Mouse (Mus musculus): ENCODE data around the gene Slc9a3. TPM values are rescaled to one million over a fixed set of nuclear protein-coding genes. Genes with fewer than 3 reads are reported as not detected.

The Slc9a3 gene
- polyA plus RNA-seq, 1 experiment from 2014 or later = not detected

DNA sequence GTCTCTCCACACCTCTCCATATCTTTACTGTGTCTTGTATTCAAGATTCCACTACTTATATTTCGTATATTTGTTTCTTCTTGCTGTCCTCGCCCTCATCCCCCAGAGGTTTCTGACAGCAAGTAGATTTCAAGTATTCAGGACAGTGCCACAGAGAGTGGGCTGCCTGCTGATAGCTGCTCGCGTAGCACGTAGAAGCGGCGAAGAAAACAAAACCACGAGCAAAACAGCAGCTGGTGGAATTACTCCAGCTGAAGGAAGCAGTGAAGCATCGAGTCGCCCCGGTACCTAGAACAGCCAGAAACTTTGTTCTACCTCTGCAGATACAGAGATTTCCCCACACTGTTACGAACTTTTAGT, 87.7 kb downstream of the Slc9a3 start:
- H3K36me3 ChIP-seq (ENCODE audit: control insufficient read depth, insufficient read depth, low read length) = no peaks in the 10 kb centered on the region
- H3K27me3 ChIP-seq (ENCODE audit: control insufficient read depth, insufficient read depth, low read length) = no peaks in the 10 kb centered on the region
- peak overlapping the region; percentile 88 for H3K4me2 ChIP-seq (ENCODE audit: low read depth, low read length, severe bottlenecking)
- H3K27ac ChIP-seq (ENCODE audit: low read depth, low read length) = peak overlapping the region; percentile 50; the same call in 1 of the 2 replicates
- no peaks in the 10 kb centered on the region for H3K9me3 ChIP-seq (ENCODE audit: control insufficient read depth, low read length)
- ATAC-seq (replicated peaks; ENCODE audit: low FRiP score) (no peak; the same call in 1 of the 2 replicates), DNase-seq (ENCODE audit: low spot score) (peak; percentile 52)
- WGBS = 18% methylated on average over 12 of the region's 12 CpGs
- H3K4me1 ChIP-seq (replicated peaks; ENCODE audit: control insufficient read depth, insufficient read depth, low read length) = peaks cover 6% of the 10 kb centered on the region; the same call in 1 of the 2 replicates
- H3K4me3 ChIP-seq (ENCODE audit: low read depth, low read length) = peak overlapping the region; percentile 77
- peak overlapping the region; percentile 81 for H3K9ac ChIP-seq (ENCODE audit: low read length)

- H3K36me3 ChIP-seq (ENCODE audit: control insufficient read depth, insufficient read depth, low read length) = no peaks in the 10 kb centered on the region
- no peaks in the 10 kb centered on the region for H3K4me1 ChIP-seq (replicated peaks; ENCODE audit: control insufficient read depth, insufficient read depth, low read length)
- H3K27ac ChIP-seq (ENCODE audit: low read depth, low read length) = no peak overlapping the region
- WGBS = 73% methylated on average over 3 of the region's 3 CpGs
- no peaks in the 10 kb centered on the region for H3K27me3 ChIP-seq (ENCODE audit: control insufficient read depth, insufficient read depth, low read length)
- H3K4me3 ChIP-seq (ENCODE audit: low read depth, low read length) = no peak overlapping the region
- H3K4me2 ChIP-seq (ENCODE audit: low read depth, low read length, severe bottlenecking) = no peak overlapping the region
- no peak for ATAC-seq (replicated peaks; ENCODE audit: low FRiP score)
- no peaks in the 10 kb centered on the region for H3K9me3 ChIP-seq (ENCODE audit: control insufficient read depth, low read length)
- no peak for DNase-seq (ENCODE audit: low spot score)
- H3K9ac ChIP-seq (ENCODE audit: low read length) = no peak overlapping the region
Observed at GRCm38 (mm10) chr13:74218441-74218840, 97.2 kb downstream of the Slc9a3 start.

Other genes with a start within 250 kb of the Slc9a3 start
- gene Trip13, start 183.7 kb upstream of the Slc9a3 start, polyA plus RNA-seq (2014; fragmentation: Nextera tagmentation; extraction: Ambion mirVana) = 59.9 and 60.0 TPM in 2 replicates
- 73.2 and 73.4 TPM in 2 replicates for gene Brd9, start 183.6 kb upstream of the Slc9a3 start, polyA plus RNA-seq (2014; fragmentation: Nextera tagmentation; extraction: Ambion mirVana)
- not detected in 2 replicates for gene Zdhhc11, start 157.6 kb upstream of the Slc9a3 start, polyA plus RNA-seq (2014; fragmentation: Nextera tagmentation; extraction: Ambion mirVana)
- 3.3 and 3.6 TPM in 2 replicates for gene Tppp, start 112.0 kb upstream of the Slc9a3 start, polyA plus RNA-seq (2014; fragmentation: Nextera tagmentation; extraction: Ambion mirVana)
- gene Cep72, start 59.2 kb upstream of the Slc9a3 start, polyA plus RNA-seq (2014; fragmentation: Nextera tagmentation; extraction: Ambion mirVana) = 24.6 and 26.1 TPM in 2 replicates
- gene Exoc3, start 87.3 kb downstream of the Slc9a3 start, polyA plus RNA-seq (2014; fragmentation: Nextera tagmentation; extraction: Ambion mirVana) = 71.1 and 80.1 TPM in 2 replicates
- gene Ahrr, start 170.9 kb downstream of the Slc9a3 start, polyA plus RNA-seq (2014; fragmentation: Nextera tagmentation; extraction: Ambion mirVana) = 1.1 and 1.8 TPM in 2 replicates
- 113 and 119 TPM in 2 replicates for gene Pdcd6, start 196.1 kb downstream of the Slc9a3 start, polyA plus RNA-seq (2014; fragmentation: Nextera tagmentation; extraction: Ambion mirVana)
- gene Sdha, start 228.8 kb downstream of the Slc9a3 start, polyA plus RNA-seq (2014; fragmentation: Nextera tagmentation; extraction: Ambion mirVana) = 249 and 253 TPM in 2 replicates
- 53.5 and 61.1 TPM in 2 replicates for gene Ccdc127, start 228.9 kb downstream of the Slc9a3 start, polyA plus RNA-seq (2014; fragmentation: Nextera tagmentation; extraction: Ambion mirVana)
- not detected in 2 replicates for gene Lrrc14b, start 242.5 kb downstream of the Slc9a3 start, polyA plus RNA-seq (2014; fragmentation: Nextera tagmentation; extraction: Ambion mirVana)

Measured in forebrain, embryonic 11.5 days (tissue).